ENCODE assay signal across 9 mouse cellular contexts in the genomic region with DNA sequence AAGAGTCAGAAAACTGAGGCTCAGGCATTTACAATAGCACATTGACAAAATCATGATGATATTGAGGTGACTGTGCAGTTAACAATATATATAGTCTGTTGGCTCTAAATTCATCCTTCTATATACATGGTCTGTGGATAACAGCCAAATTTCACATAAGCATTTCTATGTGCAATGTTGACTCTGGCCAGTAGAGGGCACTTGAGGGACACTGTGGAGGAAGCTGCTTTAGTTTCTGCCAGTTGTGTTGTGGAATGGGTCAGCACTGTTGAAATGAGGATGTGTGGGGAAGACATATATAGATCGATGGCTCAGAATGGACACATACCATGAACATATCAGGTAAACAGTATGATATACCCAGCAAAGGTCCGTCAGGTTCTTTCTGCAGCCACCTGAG. TPM values are rescaled to one million over a fixed set of nuclear protein-coding genes. Genes with fewer than 3 reads are reported as not detected.
DNase-seq lines count a peak whose midpoint lies in the region; ATAC-seq and TF ChIP-seq lines count a peak whose summit lies in the region.
"Had no signal": no experiment of that assay in that cellular context is flagged by ENCODE, and none has a peak within 500 bp of the region (broad histone marks: within the 10 kb centered on the region; RNA-seq: fewer than 3 reads in every experiment).

No protein-coding gene starts in this region.

- intact Hi-C loops in gastrocnemius, adult 2 months (cut with DNase I) = loop anchor here (5.0 kb wide), 1 partner anchor 631 kb away; no protein-coding TSS in a partner anchor

- no peak overlapping the region for H3K27ac ChIP-seq in gastrocnemius, adult 2 months
- H3K27ac ChIP-seq: limb, embryonic 13.5 days had no signal

- WGBS in lung, adult 2 months = 68% methylated on average over 2 of the region's 2 CpGs

- H3K4me3 ChIP-seq in gastrocnemius, adult 2 months = no peak overlapping the region
- no peak overlapping the region for H3K4me3 ChIP-seq in lung, adult 2 months (replicated peaks; ENCODE audit: extremely low read depth, low read depth, low read length)
- H3K4me3 ChIP-seq: limb, embryonic 13.5 days had no signal

- H3K4me1 ChIP-seq in lung, adult 2 months (ENCODE audit: control insufficient read depth, insufficient read depth, low read length) = no peaks in the 10 kb centered on the region
- H3K4me1 ChIP-seq: limb, embryonic 13.5 days had no signal

- peak; percentile 77 for TF ChIP-seq CTCF in gastrocnemius, adult 2 months (IDR thresholded peaks at IDR 0.05)
- TF ChIP-seq CTCF in lung, adult 2 months (IDR thresholded peaks at IDR 0.05; ENCODE audit: insufficient read depth, low read length) = peak; percentile 26; the same call in 1 of the 2 replicates

- no peak for TF ChIP-seq POLR2A in lung, adult 2 months (IDR thresholded peaks at IDR 0.05; ENCODE audit: borderline replicate concordance, extremely low read depth, low read depth, low read length)

- ATAC-seq in megakaryocyte-erythroid progenitor cell, adult 5-6 weeks (replicated peaks; ENCODE audit: low FRiP score, low TSS enrichment, poor library complexity, severe bottlenecking) = no peak

- peak; percentile 17 for DNase-seq in gastrocnemius, adult 2 months
- DNase-seq in gastrocnemius, postnatal 25 days = no peak
- DNase-seq in urinary bladder, postnatal 14 days (ENCODE audit: low spot score) = peak; percentile 18
- DNase-seq in urinary bladder, postnatal 10 days (ENCODE audit: low spot score) = no peak
- peak; percentile 69 for DNase-seq in embryo, embryonic 10 days (ENCODE audit: low spot score)
- DNase-seq in kidney, adult 9 months = peak; percentile 35
- DNase-seq in lung, adult 2 months = peak; percentile 8

RNA-seq across cellular contexts. Expression of a gene that starts 54.8 kb away (rescaled TPM):
- 1 to 10 TPM; 1.9 to 2.4 TPM for total RNA-seq in gastrocnemius, adult 2 months (2021)
- total RNA-seq in gastrocnemius, postnatal 25 days (2021) = 1 to 10 TPM; 4.0 to 4.4 TPM
- 2.0 and 2.3 TPM in 2 replicates for polyA plus RNA-seq in lung, adult 2 months (2012; rRNA removed)
- 0.37 TPM in 1 of 2 replicates, not detected in the other for total RNA-seq in megakaryocyte-erythroid progenitor cell, adult 5-6 weeks (2014; fragmentation: Nextera tagmentation)
- 8.4 TPM in 1 of 2 replicates, not detected in the other for total RNA-seq in megakaryocyte-erythroid progenitor cell, adult 5-6 weeks (2017)

Comparison
In these comparisons a context has a peak if more than half of its experiments do, and no peak if none do; other contexts are left out.
1. DNase-seq: peak in gastrocnemius, adult 2 months (single experiment), urinary bladder, postnatal 14 days (single experiment), embryo, embryonic 10 days (single experiment), kidney, adult 9 months (single experiment) and lung, adult 2 months (single experiment); none in gastrocnemius, postnatal 25 days (single experiment) and urinary bladder, postnatal 10 days (single experiment).